In genomic region chr8:70844523-70844922, GRCm38 (mm10) we compare ENCODE assay signal across 8 mouse cellular contexts. TPM values are rescaled to one million over a fixed set of nuclear protein-coding genes. Genes with fewer than 3 reads are reported as not detected.
DNase-seq lines count a peak whose midpoint lies in the region; ATAC-seq and TF ChIP-seq lines count a peak whose summit lies in the region.

No protein-coding gene starts in this region.

- H3K27me3 ChIP-seq in heart, embryonic 12.5 days (replicated peaks): peaks cover 56% of the 10 kb centered on the region
- no peaks in the 10 kb centered on the region for H3K27me3 ChIP-seq in liver, adult 2 months (ENCODE audit: control insufficient read depth, insufficient read depth, low read length)

- no peaks in the 10 kb centered on the region for H3K79me2 ChIP-seq in liver, adult 2 months (ENCODE audit: control insufficient read depth, insufficient read depth, low read length)

- 2% methylated on average over 6 of the region's 6 CpGs for WGBS in heart, embryonic 12.5 days
- WGBS in liver, adult 2 months: 5% methylated on average over 6 of the region's 6 CpGs

- peaks cover 7% of the 10 kb centered on the region; the same call in 1 of the 2 replicates for H3K4me1 ChIP-seq in heart, embryonic 12.5 days (replicated peaks)
- H3K4me1 ChIP-seq in liver, adult 2 months (ENCODE audit: control insufficient read depth, insufficient read depth, low read length): peaks cover 7% of the 10 kb centered on the region

- no peak overlapping the region for H3K9ac ChIP-seq in heart, embryonic 12.5 days
- H3K9ac ChIP-seq in liver, adult 2 months (ENCODE audit: low read depth, low read length): no peak overlapping the region

- TF ChIP-seq POLR2A in liver, adult 2 months (IDR thresholded peaks at IDR 0.05; ENCODE audit: extremely low read depth, insufficient read depth, low read length): no peak

- H3K36me3 ChIP-seq in heart, embryonic 12.5 days: no peaks in the 10 kb centered on the region
- H3K36me3 ChIP-seq in liver, adult 2 months (ENCODE audit: control insufficient read depth, insufficient read depth, low read length): no peaks in the 10 kb centered on the region

- no peak for ATAC-seq in heart, embryonic 12.5 days (ENCODE audit: insufficient number of reproducible peaks, low FRiP score)
- ATAC-seq in frontal cortex, adult (ENCODE audit: low TSS enrichment): peak; percentile 24; the same call in 1 of the 2 replicates
- peak; percentile 39; the same call in 1 of the 2 replicates for ATAC-seq in monocyte, adult 5-6 weeks (replicated peaks; ENCODE audit: insufficient number of reproducible peaks, low FRiP score, low TSS enrichment, poor library complexity, severe bottlenecking)

- H3K9me3 ChIP-seq in heart, embryonic 12.5 days (replicated peaks): no peaks in the 10 kb centered on the region

- DNase-seq in heart, adult 11 months: peak; percentile 97
- DNase-seq in cerebellum, adult 11-12 months: peak; percentile 75
- peak; percentile 93 for DNase-seq in kidney, adult 9 months
- peak; percentile 48 for DNase-seq in liver, adult 2 months (ENCODE audit: extremely low read depth, low read depth, low spot score)
- DNase-seq in spleen, postnatal 14 days (ENCODE audit: low spot score in 2 of 2): peak; percentile 89 to 95

- no peak overlapping the region for H3K4me2 ChIP-seq in heart, embryonic 12.5 days

- peak; percentile 98 for TF ChIP-seq CTCF in liver, adult 2 months (IDR thresholded peaks at IDR 0.05; ENCODE audit: low read depth, low read length)

- H3K4me3 ChIP-seq in heart, embryonic 12.5 days: no peak overlapping the region
- H3K4me3 ChIP-seq in liver, adult 2 months (ENCODE audit: insufficient read depth, low read depth, low read length): no peak overlapping the region

- no peak overlapping the region for H3K27ac ChIP-seq in heart, embryonic 12.5 days (ENCODE audit: poor library complexity, severe bottlenecking)
- H3K27ac ChIP-seq in liver, adult 2 months (replicated peaks; ENCODE audit: insufficient read depth, low read depth, low read length): no peak overlapping the region

RNA-seq across cellular contexts. Expression of gene Arrdc2, which starts 5.0 kb away (rescaled TPM):
- 2.5 and 2.7 TPM in 2 replicates for polyA plus RNA-seq in heart, embryonic 12.5 days (2016; fragmentation: Nextera tagmentation; extraction: Ambion mirVana)
- 15.6 and 33.8 TPM in 2 replicates for total RNA-seq in liver, adult 2 months (2014; rRNA removed)
- 25.7 and 29.5 TPM in 2 replicates for polyA plus RNA-seq in liver, adult 2 months (2012; rRNA removed)
- total RNA-seq in monocyte, adult 5-6 weeks (2017): 24.6 to 27.9 TPM (median 26.7 TPM) in 3 replicates

RNA-seq across cellular contexts. Expression of gene Kcnn1, which starts 18.5 kb away (rescaled TPM):
- 1.7 and 1.8 TPM in 2 replicates for polyA plus RNA-seq in heart, embryonic 12.5 days (2016; fragmentation: Nextera tagmentation; extraction: Ambion mirVana)
- 6.2 and 6.4 TPM in 2 replicates for total RNA-seq in liver, adult 2 months (2014; rRNA removed)
- polyA plus RNA-seq in liver, adult 2 months (2012; rRNA removed): 8.4 and 10.6 TPM in 2 replicates
- not detected in 3 replicates for total RNA-seq in monocyte, adult 5-6 weeks (2017)

RNA-seq across cellular contexts. Expression of gene Ccdc124, which starts 29.2 kb away (rescaled TPM):
- polyA plus RNA-seq in heart, embryonic 12.5 days (2016; fragmentation: Nextera tagmentation; extraction: Ambion mirVana): 81.8 and 87.0 TPM in 2 replicates
- total RNA-seq in liver, adult 2 months (2014; rRNA removed): 17.2 and 22.1 TPM in 2 replicates
- 34.0 and 34.4 TPM in 2 replicates for polyA plus RNA-seq in liver, adult 2 months (2012; rRNA removed)
- total RNA-seq in monocyte, adult 5-6 weeks (2017): 32.1 to 34.0 TPM (median 32.6 TPM) in 3 replicates

RNA-seq across cellular contexts. Expression of gene Il12rb1, which starts 36.3 kb away (rescaled TPM):
- polyA plus RNA-seq in heart, embryonic 12.5 days (2016; fragmentation: Nextera tagmentation; extraction: Ambion mirVana): not detected in 2 replicates
- total RNA-seq in liver, adult 2 months (2014; rRNA removed): 0.37 and 0.40 TPM in 2 replicates
- polyA plus RNA-seq in liver, adult 2 months (2012; rRNA removed): 0.34 and 0.60 TPM in 2 replicates
- 2.7 to 11.0 TPM (median 7.9 TPM) in 3 replicates for total RNA-seq in monocyte, adult 5-6 weeks (2017)

RNA-seq across cellular contexts. Expression of gene Mast3, which starts 39.7 kb away (rescaled TPM):
- polyA plus RNA-seq in heart, embryonic 12.5 days (2016; fragmentation: Nextera tagmentation; extraction: Ambion mirVana): 7.2 and 8.1 TPM in 2 replicates
- 14.8 and 16.7 TPM in 2 replicates for total RNA-seq in liver, adult 2 months (2014; rRNA removed)
- 21.2 and 29.0 TPM in 2 replicates for polyA plus RNA-seq in liver, adult 2 months (2012; rRNA removed)
- total RNA-seq in monocyte, adult 5-6 weeks (2017): 9.6 to 28.2 TPM (median 11.6 TPM) in 3 replicates
